Mouse (Mus musculus): ENCODE results near the gene Rcan2.

- TF ChIP-seq POLR2A (IDR thresholded peaks at IDR 0.05; ENCODE audit: insufficient read depth, low read depth, low read length) (no peak), CTCF (IDR thresholded peaks at IDR 0.05; ENCODE audit: insufficient read depth, low read depth, low read length) (no peak)
Measured at GRCm38 (mm10) chr17:43994080-43994479, 192.9 kb downstream of the Rcan2 start.

All from olfactory bulb, adult 2 months (tissue).